Mouse (Mus musculus) stomach, embryonic 16.5 days (tissue): ENCODE results near the gene Smco1. TPM values are rescaled to one million over a fixed set of nuclear protein-coding genes. Genes with fewer than 3 reads are reported as not detected.
A peak's percentile ranks its signal among the peaks of the same experiment; 100 is the strongest.
"Not testable (repeated sequence)": the region's sequence is repeated elsewhere in the genome, so short reads cannot be mapped to it uniquely, and the experiment has no call there.

Source experiments
- ATAC-seq: fragments of 200-750 bp; cut with Nextera tagmentation; 2 replicates; pipeline ENCODE4 v1.8.0; 2017; ENCODE audit warnings: moderate number of reproducible peaks, moderate TSS enrichment; ENCODE audit not compliant: insufficient read depth, low FRiP score
- H3K27ac ChIP-seq: fragments of 300-500 bp; sonication (generic); 2 replicates; pipeline ENCODE4 v1.5.1; 2014; ENCODE audit warnings: low read length
- H3K27me3 ChIP-seq: fragments of 300-500 bp; sonication (generic); 2 replicates; pipeline ENCODE4 v1.6.1; 2014; ENCODE audit warnings: low read length, control low read depth, mixed read lengths; ENCODE audit not compliant: control insufficient read depth, insufficient read depth
- H3K36me3 ChIP-seq: fragments of 300-500 bp; sonication (generic); 2 replicates; pipeline ENCODE4 v1.6.1; 2014; ENCODE audit warnings: low read length; ENCODE audit not compliant: control insufficient read depth, insufficient read depth
- H3K4me1 ChIP-seq: fragments of 300-500 bp; sonication (generic); 2 replicates; pipeline ENCODE4 v1.6.1; 2014; ENCODE audit warnings: low read length, control low read depth, mixed read lengths; ENCODE audit not compliant: control insufficient read depth, insufficient read depth
- H3K4me2 ChIP-seq: fragments of 300-500 bp; sonication (generic); 2 replicates; pipeline ENCODE4 v1.6.1; 2014; ENCODE audit warnings: low read depth, low read length, mixed read lengths
- H3K4me3 ChIP-seq: fragments of 300-500 bp; sonication (generic); replicated peaks from 2 replicates; pipeline ENCODE4 v1.5.1; 2014; ENCODE audit warnings: mild to moderate bottlenecking, low read length
- H3K9ac ChIP-seq: fragments of 300-500 bp; sonication (generic); 2 replicates; pipeline ENCODE4 v1.6.1; 2014; ENCODE audit warnings: low read length
- H3K9me3 ChIP-seq: fragments of 300-500 bp; sonication (generic); replicated peaks from 2 replicates; pipeline ENCODE4 v1.6.1; 2016; ENCODE audit warnings: low read length, control low read depth; ENCODE audit not compliant: control insufficient read depth
- WGBS: fragments of 180-500 bp; shearing (Covaris S2); extraction: QIAGEN DNeasy Blood & Tissue Kit; methylation state at CpG from one replicate; pipeline ENCODE4 v1.1.7; 2014; 5-methylcytosine and 5-hydroxymethylcytosine counted together
- polyA plus RNA-seq: library from polyadenylated mRNA; unstranded; fragments of >200 nt; fragmentation: Nextera tagmentation; extraction: Ambion mirVana; gene quantifications from 2 replicates; pipeline ENCODE4 v1.2.1, GENCODE M21; 2015

The Smco1 gene
- polyA plus RNA-seq, 1 experiment from 2014 or later: 0.15 TPM

DNA sequence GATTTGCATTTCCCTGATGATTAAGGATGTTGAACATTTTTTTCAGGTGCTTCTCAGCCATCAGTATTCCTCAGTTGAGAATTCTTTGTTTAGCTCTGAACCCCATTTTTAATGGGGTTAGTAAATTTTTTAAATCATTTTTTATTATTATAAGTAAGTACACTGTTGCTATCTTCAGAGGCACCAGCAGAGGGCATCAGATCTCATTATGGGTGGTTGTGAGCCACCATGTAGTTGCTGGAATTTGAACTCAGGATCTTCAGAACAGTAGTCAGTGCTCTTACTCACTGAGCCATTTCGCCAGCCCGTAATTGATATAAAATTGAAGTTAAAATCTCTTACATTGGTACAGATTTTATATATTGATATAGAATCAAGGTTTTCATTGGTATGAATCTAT, 7.0 kb upstream of the Smco1 start:
- not testable (repeated sequence) for H3K9me3 ChIP-seq, H3K27ac ChIP-seq, ATAC-seq, H3K9ac ChIP-seq, H3K4me3 ChIP-seq, H3K27me3 ChIP-seq, H3K36me3 ChIP-seq, H3K4me1 ChIP-seq, H3K4me2 ChIP-seq
- 84% methylated on average over 2 of the region's 2 CpGs for WGBS

DNA sequence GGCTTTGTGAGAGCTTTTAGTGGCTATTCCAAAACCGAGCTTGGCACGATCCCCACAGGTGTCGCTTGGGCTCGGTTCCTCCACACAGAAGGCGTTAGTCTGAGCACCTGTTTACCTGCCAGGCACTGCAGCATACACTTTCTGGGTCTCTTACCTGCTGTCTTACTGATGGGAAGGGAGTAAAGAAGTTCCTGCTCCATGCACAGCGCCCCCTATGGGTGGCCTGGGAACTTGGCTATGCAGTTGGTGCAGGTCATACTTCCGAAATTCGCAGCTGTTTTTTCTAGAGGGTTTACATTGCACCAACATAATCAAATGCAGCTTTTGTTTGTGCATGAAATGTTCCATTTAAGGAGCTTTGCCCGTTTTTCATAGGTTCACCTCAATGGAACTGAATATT, 2.1 kb downstream of the Smco1 start:
- 51% methylated on average over 9 of the region's 9 CpGs for WGBS
- H3K4me1 ChIP-seq: peaks cover under 1% of the 10 kb centered on the region
- H3K9ac ChIP-seq: no peak overlapping the region
- no peaks in the 10 kb centered on the region for H3K27me3 ChIP-seq
- no peaks in the 10 kb centered on the region for H3K36me3 ChIP-seq
- H3K4me3 ChIP-seq: no peak overlapping the region
- H3K9me3 ChIP-seq: no peaks in the 10 kb centered on the region
- no peak overlapping the region for H3K4me2 ChIP-seq
- no peak for ATAC-seq
- no peak overlapping the region for H3K27ac ChIP-seq

DNA sequence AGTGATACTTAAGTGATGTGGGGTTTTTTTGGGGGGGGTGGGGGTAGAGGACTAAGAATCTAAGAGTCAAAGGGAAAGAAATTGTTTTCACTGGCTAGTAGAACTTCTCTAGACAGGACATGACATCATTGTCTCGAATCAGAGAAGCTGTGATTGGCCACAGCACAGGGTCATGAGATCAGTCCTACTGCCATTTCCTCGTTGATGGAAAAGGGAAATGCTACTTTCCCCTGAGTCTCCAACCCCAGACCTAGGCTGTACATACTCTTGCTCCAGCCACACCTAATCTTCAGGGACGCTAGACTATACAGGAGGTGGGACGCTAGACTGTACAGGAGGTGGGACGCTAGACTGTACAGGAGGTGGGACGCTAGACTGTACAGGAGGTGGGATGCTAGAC, 3.8 kb downstream of the Smco1 start:
- no peak overlapping the region for H3K27ac ChIP-seq
- H3K9ac ChIP-seq: no peak overlapping the region
- no peak overlapping the region for H3K4me3 ChIP-seq
- H3K27me3 ChIP-seq: no peaks in the 10 kb centered on the region
- H3K4me1 ChIP-seq: peaks cover 6% of the 10 kb centered on the region
- 89% methylated on average over 6 of the region's 6 CpGs for WGBS
- 0 out of 2 replicates have a peak, but pooled peaks cover 4% of the 10 kb centered on the region for H3K36me3 ChIP-seq
- no peak overlapping the region for H3K4me2 ChIP-seq
- 0 out of 2 replicates have a peak, but pooled peaks cover 4% of the 10 kb centered on the region for H3K9me3 ChIP-seq
- ATAC-seq: no peak

GRCm38 (mm10) chr16:32275830-32276229, 4.6 kb downstream of the Smco1 start:
- Histone ChIP-seq H3K9ac (no peak overlapping the region), H3K27me3 (no peaks in the 10 kb centered on the region), H3K36me3 (peaks cover 9% of the 10 kb centered on the region; the same call in 1 of the 2 replicates), H3K4me3 (no peak overlapping the region), H3K4me1 (peaks cover 6% of the 10 kb centered on the region), H3K9me3 (0 out of 2 replicates have a peak, but pooled peaks cover 5% of the 10 kb centered on the region), H3K4me2 (no peak overlapping the region), H3K27ac (no peak overlapping the region)
- ATAC-seq: no peak
- 71% methylated on average over 1 of the region's 1 CpGs for WGBS

- Histone ChIP-seq H3K4me1 (peaks cover 6% of the 10 kb centered on the region), H3K4me2 (peak within 1 kb of the TSS; percentile 83), H3K27me3 (no peaks in the 10 kb centered on the region), H3K27ac (peak within 1 kb of the TSS; percentile 97), H3K4me3 (peak within 1 kb of the TSS; percentile 84), H3K9me3 (0 out of 2 replicates have a peak, but pooled peaks cover 5% of the 10 kb centered on the region), H3K36me3 (peaks cover 9% of the 10 kb centered on the region; the same call in 1 of the 2 replicates), H3K9ac (peak within 1 kb of the TSS; percentile 94)
- WGBS: 0% methylated on average over 71 of the region's 75 CpGs
- ATAC-seq: peak; percentile 94
Observed at GRCm38 (mm10) chr16:32277308-32278256, 6.3 kb downstream of the Smco1 start, which contains the start of gene Rnf168. Gene Rnf168, plus strand, starts transcription at chr16:32277459.

- no peaks in the 10 kb centered on the region for H3K27me3 ChIP-seq
- H3K9me3 ChIP-seq: 0 out of 2 replicates have a peak, but pooled peaks cover 5% of the 10 kb centered on the region
- WGBS: 40% methylated on average over 7 of the region's 7 CpGs
- peak overlapping the region; percentile 97 for H3K27ac ChIP-seq
- H3K36me3 ChIP-seq: peaks cover 12% of the 10 kb centered on the region; the same call in 1 of the 2 replicates
- H3K4me1 ChIP-seq: peaks cover 9% of the 10 kb centered on the region
- no peak for ATAC-seq
- peak overlapping the region; percentile 94 for H3K9ac ChIP-seq
- H3K4me3 ChIP-seq: peak overlapping the region; percentile 84
- peak overlapping the region; percentile 83 for H3K4me2 ChIP-seq
Observed at GRCm38 (mm10) chr16:32278396-32278795, 7.1 kb downstream of the Smco1 start.

DNA sequence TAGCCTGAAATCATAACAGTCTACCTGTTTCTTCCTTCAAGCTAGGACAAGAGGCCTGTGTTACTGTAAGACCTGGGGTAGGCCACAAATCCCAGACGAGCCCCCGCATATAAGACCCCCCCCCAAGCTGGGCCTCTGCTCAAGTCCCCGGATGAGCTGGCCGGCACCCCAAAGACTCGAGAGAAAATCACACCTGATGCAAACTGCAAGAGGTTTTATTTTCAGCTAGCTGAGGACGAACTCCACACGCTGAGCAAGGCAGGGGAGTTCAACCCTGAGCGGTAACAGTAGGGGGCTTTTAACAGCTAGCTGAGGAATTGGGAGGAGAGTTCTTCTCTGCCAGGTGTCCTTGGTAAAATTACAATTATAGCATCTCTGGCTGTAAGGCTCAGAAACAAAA, 8.9 kb downstream of the Smco1 start:
- Histone ChIP-seq H3K36me3 (peaks cover 12% of the 10 kb centered on the region; the same call in 1 of the 2 replicates), H3K4me2 (no peak overlapping the region), H3K27me3 (no peaks in the 10 kb centered on the region), H3K4me1 (peaks cover 9% of the 10 kb centered on the region), H3K9ac (no peak overlapping the region), H3K4me3 (no peak overlapping the region), H3K9me3 (0 out of 2 replicates have a peak, but pooled peaks cover 5% of the 10 kb centered on the region), H3K27ac (no peak overlapping the region)
- no peak for ATAC-seq
- WGBS: 95% methylated on average over 8 of the region's 8 CpGs

- ATAC-seq: no peak
- H3K36me3 ChIP-seq: peaks cover 17% of the 10 kb centered on the region; the same call in 1 of the 2 replicates
Observed at GRCm38 (mm10) chr16:32282608-32283007, 11.3 kb downstream of the Smco1 start.

DNA sequence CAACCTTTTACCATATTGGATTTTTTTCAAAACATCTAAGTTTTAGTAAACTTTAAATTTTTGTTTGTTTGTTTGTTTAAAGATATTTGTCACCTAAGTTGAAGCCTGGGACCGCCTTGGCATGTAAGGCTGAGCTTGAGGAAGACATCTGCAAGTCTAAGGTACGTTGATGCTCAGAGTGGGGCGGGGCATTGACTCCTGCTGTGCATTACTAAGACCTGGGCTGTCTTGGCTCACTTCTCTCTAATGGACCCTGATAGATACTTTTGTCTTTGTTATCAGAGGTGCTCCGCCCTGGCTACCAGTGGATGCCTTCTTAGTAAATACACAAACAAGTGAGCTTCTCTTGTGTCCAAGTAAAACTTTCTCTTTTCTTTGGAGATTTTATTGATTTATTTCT, 20.6 kb downstream of the Smco1 start:
- Histone ChIP-seq H3K9ac (no peak overlapping the region), H3K27me3 (no peaks in the 10 kb centered on the region), H3K4me1 (no peaks in the 10 kb centered on the region), H3K4me2 (no peak overlapping the region), H3K9me3 (no peaks in the 10 kb centered on the region), H3K4me3 (no peak overlapping the region), H3K27ac (no peak overlapping the region), H3K36me3 (peaks cover 27% of the 10 kb centered on the region)
- WGBS: 93% methylated on average over 4 of the region's 4 CpGs
- no peak for ATAC-seq

More at GRCm38 (mm10) chr16:32282608-32283007, 11.3 kb downstream of the Smco1 start:
- H3K27ac ChIP-seq: no peak overlapping the region
- H3K27me3 ChIP-seq: no peaks in the 10 kb centered on the region
- H3K9ac ChIP-seq: no peak overlapping the region
- peaks cover 9% of the 10 kb centered on the region for H3K4me1 ChIP-seq
- H3K4me2 ChIP-seq: no peak overlapping the region
- no peak overlapping the region for H3K4me3 ChIP-seq
- H3K9me3 ChIP-seq: 0 out of 2 replicates have a peak, but pooled peaks cover 5% of the 10 kb centered on the region
